Mouse (Mus musculus) left cerebral cortex, adult 9 months (tissue): ENCODE results near the gene Ap5m1.
"Not testable (repeated sequence)": the region's sequence is repeated elsewhere in the genome, so short reads cannot be mapped to it uniquely, and the experiment has no call there.

Source experiments
- DNase-seq, 2 experiments: peaks; one replicate each; pipeline ENCODE4 v3.0.0; 2022; ENCODE audit warnings: low spot score in 2 of 2

Gene Ap5m1

GRCm38 (mm10) chr14:49065529-49066273, at the start of gene Ap5m1:
Gene Ap5m1 (plus strand): TSS chr14:49066097.
- DNase-seq: peak in 1 of 2 experiments; percentile 25

- no peak for DNase-seq
Measured at GRCm38 (mm10) chr14:49019765-49020164, 46.1 kb upstream of the Ap5m1 start.

- DNase-seq: no peak
Measured at GRCm38 (mm10) chr14:49027040-49027778, 38.7 kb upstream of the Ap5m1 start.

GRCm38 (mm10) chr14:49027779-49028368, 38.0 kb upstream of the Ap5m1 start:
- DNase-seq: no peak

- no peak for DNase-seq
Measured at GRCm38 (mm10) chr14:49028991-49029390, 36.9 kb upstream of the Ap5m1 start.

- DNase-seq: no peak
Measured at GRCm38 (mm10) chr14:49045610-49046009, 20.3 kb upstream of the Ap5m1 start.

- DNase-seq: no peak
Measured at GRCm38 (mm10) chr14:49049492-49049891, 16.4 kb upstream of the Ap5m1 start.

- no peak for DNase-seq
Measured at GRCm38 (mm10) chr14:49063838-49064237, 2.1 kb upstream of the Ap5m1 start.

- peak; percentile 91 to 96 for DNase-seq
Measured at GRCm38 (mm10) chr14:49066274-49066823, 452 bp downstream of the Ap5m1 start, which contains the start of gene Exoc5. Gene Exoc5 (minus strand): TSS chr14:49066653.

GRCm38 (mm10) chr14:49072837-49073236, 6.9 kb downstream of the Ap5m1 start:
- DNase-seq: no peak

- DNase-seq: peak in 1 of 2 experiments; percentile 40
Measured at GRCm38 (mm10) chr14:49073896-49074295, 8.0 kb downstream of the Ap5m1 start.

- DNase-seq: no peak
Measured at GRCm38 (mm10) chr14:49074361-49074760, 8.5 kb downstream of the Ap5m1 start.

- DNase-seq: no peak
Measured at GRCm38 (mm10) chr14:49078820-49079219, 12.9 kb downstream of the Ap5m1 start.

- no peak for DNase-seq
Measured at GRCm38 (mm10) chr14:49086522-49086921, 20.6 kb downstream of the Ap5m1 start.

- no peak for DNase-seq
Measured at GRCm38 (mm10) chr14:49088155-49089048, 22.5 kb downstream of the Ap5m1 start.

GRCm38 (mm10) chr14:49089461-49090058, 23.7 kb downstream of the Ap5m1 start:
- no peak for DNase-seq

GRCm38 (mm10) chr14:49090102-49090501, 24.2 kb downstream of the Ap5m1 start:
- DNase-seq: no peak

GRCm38 (mm10) chr14:49091277-49091676, 25.4 kb downstream of the Ap5m1 start:
- DNase-seq: no peak

- not testable (repeated sequence) for DNase-seq
Measured at GRCm38 (mm10) chr14:49091755-49092154, 25.9 kb downstream of the Ap5m1 start.

GRCm38 (mm10) chr14:49118381-49118780, 52.5 kb downstream of the Ap5m1 start:
- peak in 1 of 2 experiments; percentile 65 for DNase-seq

- DNase-seq: no peak
Measured at GRCm38 (mm10) chr14:49121723-49122122, 55.8 kb downstream of the Ap5m1 start.
